Mouse (Mus musculus): Measurements from ENCODE around the gene Gje1. TPM values are rescaled to one million over a fixed set of nuclear protein-coding genes. Genes with fewer than 3 reads are reported as not detected.

Gje1 gene
- polyA plus RNA-seq (2012; rRNA removed), result not detected in 2 replicates

- 53% methylated on average over 3 of the region's 3 CpGs for WGBS
- no peaks in the 10 kb centered on the region for H3K4me1 ChIP-seq (ENCODE audit: control insufficient read depth, insufficient read depth, low read length)
- no peak for DNase-seq
- H3K4me3 ChIP-seq (replicated peaks; ENCODE audit: extremely low read depth, low read depth, low read length), result no peak within 1 kb of the TSS
- TF ChIP-seq CTCF (IDR thresholded peaks at IDR 0.05; ENCODE audit: insufficient read depth, low read length), result no peak
- no peak for TF ChIP-seq POLR2A (IDR thresholded peaks at IDR 0.05; ENCODE audit: borderline replicate concordance, extremely low read depth, low read depth, low read length)
Observed at GRCm38 (mm10) chr10:14718114-14718513, at the start of gene Gje1. Gene Gje1, minus strand, starts transcription at chr10:14718214.

GRCm38 (mm10) chr10:14760618-14761017 is 42.6 kb upstream of the Gje1 start:
- Histone ChIP-seq H3K4me3 (replicated peaks; ENCODE audit: extremely low read depth, low read depth, low read length) (no peak overlapping the region), H3K4me1 (ENCODE audit: control insufficient read depth, insufficient read depth, low read length) (no peaks in the 10 kb centered on the region)
- 26% methylated on average over 8 of the region's 8 CpGs for WGBS
- DNase-seq, result no peak
- TF ChIP-seq CTCF (IDR thresholded peaks at IDR 0.05; ENCODE audit: insufficient read depth, low read length) (no peak), POLR2A (IDR thresholded peaks at IDR 0.05; ENCODE audit: borderline replicate concordance, extremely low read depth, low read depth, low read length) (no peak)

GRCm38 (mm10) chr10:14759665-14760558 is 41.9 kb upstream of the Gje1 start:
- WGBS, result 2% methylated on average over 35 of the region's 35 CpGs
- no peak overlapping the region for H3K4me3 ChIP-seq (replicated peaks; ENCODE audit: extremely low read depth, low read depth, low read length)
- TF ChIP-seq POLR2A (IDR thresholded peaks at IDR 0.05; ENCODE audit: borderline replicate concordance, extremely low read depth, low read depth, low read length), result no peak
- TF ChIP-seq CTCF (IDR thresholded peaks at IDR 0.05; ENCODE audit: insufficient read depth, low read length), result no peak
- no peak for DNase-seq
- no peaks in the 10 kb centered on the region for H3K4me1 ChIP-seq (ENCODE audit: control insufficient read depth, insufficient read depth, low read length)

- TF ChIP-seq CTCF (IDR thresholded peaks at IDR 0.05; ENCODE audit: insufficient read depth, low read length), result no peak
- TF ChIP-seq POLR2A (IDR thresholded peaks at IDR 0.05; ENCODE audit: borderline replicate concordance, extremely low read depth, low read depth, low read length), result no peak
- 5% methylated on average over 2 of the region's 2 CpGs for WGBS
- Histone ChIP-seq H3K4me1 (ENCODE audit: control insufficient read depth, insufficient read depth, low read length) (no peaks in the 10 kb centered on the region), H3K4me3 (replicated peaks; ENCODE audit: extremely low read depth, low read depth, low read length) (no peak overlapping the region)
- DNase-seq, result no peak
Observed at GRCm38 (mm10) chr10:14734285-14734684, 16.3 kb upstream of the Gje1 start.

GRCm38 (mm10) chr10:14725671-14726070 is 7.7 kb upstream of the Gje1 start:
- no peak for DNase-seq
- TF ChIP-seq POLR2A (IDR thresholded peaks at IDR 0.05; ENCODE audit: borderline replicate concordance, extremely low read depth, low read depth, low read length), result no peak
- TF ChIP-seq CTCF (IDR thresholded peaks at IDR 0.05; ENCODE audit: insufficient read depth, low read length), result no peak
- H3K4me1 ChIP-seq (ENCODE audit: control insufficient read depth, insufficient read depth, low read length), result no peaks in the 10 kb centered on the region
- no peak overlapping the region for H3K4me3 ChIP-seq (replicated peaks; ENCODE audit: extremely low read depth, low read depth, low read length)
- 66% methylated on average over 9 of the region's 9 CpGs for WGBS

DNA sequence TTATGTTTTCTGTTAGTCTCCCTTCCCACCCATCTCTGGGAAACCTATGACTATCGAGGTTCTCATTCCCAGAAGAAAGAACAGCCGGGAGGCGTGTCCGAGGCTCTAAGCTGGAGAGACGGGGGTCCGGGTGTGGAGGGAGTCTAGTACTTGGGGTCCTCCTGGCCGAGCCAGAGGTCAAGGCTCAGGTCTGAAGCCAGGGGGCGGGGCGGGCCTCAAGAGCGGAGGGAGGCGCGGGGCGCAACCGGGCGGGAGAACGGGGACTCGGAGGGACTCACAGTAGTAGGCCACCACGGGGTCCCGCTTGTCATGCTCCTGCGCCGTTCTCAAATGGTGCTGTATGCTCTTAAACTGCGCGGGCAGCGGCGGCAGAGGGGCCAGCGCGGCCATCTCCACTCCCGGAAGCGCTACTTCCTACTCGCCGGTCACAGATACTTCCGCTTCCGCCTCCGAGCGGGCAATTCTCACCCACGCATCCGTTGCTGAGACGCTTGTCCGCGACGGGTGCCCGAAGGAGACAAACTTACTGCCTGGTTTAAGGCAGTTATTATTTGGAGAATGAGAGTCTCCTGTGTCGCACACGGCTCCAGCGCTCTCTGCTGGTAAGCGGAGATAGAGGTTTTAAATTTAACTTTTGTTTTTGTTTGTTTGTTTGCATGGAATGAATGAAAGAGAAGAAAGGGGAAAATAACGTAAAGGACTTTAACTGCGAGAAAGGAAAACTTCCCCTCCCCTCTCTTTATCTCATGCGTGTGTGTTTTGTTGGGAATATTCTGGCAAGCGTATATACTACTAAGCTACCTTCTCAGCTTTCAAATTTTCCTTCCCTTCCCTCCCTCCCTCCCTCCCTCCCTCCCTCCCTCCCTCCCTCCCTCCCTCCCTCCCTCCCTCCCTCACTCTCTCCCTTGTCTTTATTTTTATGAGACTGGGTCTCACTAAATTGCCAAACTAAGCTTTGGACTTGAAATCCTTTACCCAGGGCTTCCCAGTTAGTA is 12.6 kb downstream of the Gje1 start, which contains the start of the genes Vta1 and Nmbr:
Gene Vta1, minus strand, starts transcription at position 489 of the 995 bp plus-strand sequence.
Gene Nmbr, plus strand, starts transcription at position 520 of the 995 bp plus-strand sequence.
- peak; percentile 95 for DNase-seq
- WGBS, result under 1% methylated on average over 50 of the region's 50 CpGs
- Histone ChIP-seq H3K4me1 (ENCODE audit: control insufficient read depth, insufficient read depth, low read length) (peaks cover 2% of the 10 kb centered on the region; the same call in 1 of the 2 replicates), H3K4me3 (replicated peaks; ENCODE audit: extremely low read depth, low read depth, low read length) (peak within 1 kb of the TSS; percentile 88)
- TF ChIP-seq CTCF (IDR thresholded peaks at IDR 0.05; ENCODE audit: insufficient read depth, low read length) (peak; percentile 93), POLR2A (IDR thresholded peaks at IDR 0.05; ENCODE audit: borderline replicate concordance, extremely low read depth, low read depth, low read length) (peak; percentile 65; the same call in 1 of the 2 replicates)

- whole genome bisulfite sequencing, result 57% methylated on average over 4 of the region's 4 CpGs
- TF ChIP-seq CTCF (IDR thresholded peaks at IDR 0.05; ENCODE audit: insufficient read depth, low read length) (no peak), POLR2A (IDR thresholded peaks at IDR 0.05; ENCODE audit: borderline replicate concordance, extremely low read depth, low read depth, low read length) (no peak)
- no peak overlapping the region for H3K4me3 ChIP-seq (replicated peaks; ENCODE audit: extremely low read depth, low read depth, low read length)
- H3K4me1 ChIP-seq (ENCODE audit: control insufficient read depth, insufficient read depth, low read length), result peaks cover 2% of the 10 kb centered on the region; the same call in 1 of the 2 replicates
- no peak for DNase-seq
Observed at GRCm38 (mm10) chr10:14703830-14704420, 14.1 kb downstream of the Gje1 start.

DNA sequence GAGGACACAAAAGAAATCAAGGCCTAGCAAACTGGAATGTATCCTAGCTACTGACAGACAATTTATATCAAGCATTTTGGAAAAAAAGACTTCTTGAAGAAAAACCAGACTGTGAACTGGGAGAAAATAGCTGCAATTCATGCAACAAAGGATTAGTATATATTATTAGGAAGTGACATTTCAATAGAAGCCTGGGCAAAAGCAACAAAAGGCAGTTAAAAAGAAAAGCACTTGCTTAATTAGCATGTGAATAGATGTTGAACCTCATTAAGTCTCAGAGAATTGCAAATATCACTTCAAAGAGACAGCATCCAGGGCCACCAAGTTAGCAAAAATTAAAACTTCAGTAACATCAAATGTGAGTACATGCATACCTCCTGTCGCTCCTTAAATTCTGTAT is 14.8 kb downstream of the Gje1 start:
- TF ChIP-seq POLR2A (IDR thresholded peaks at IDR 0.05; ENCODE audit: borderline replicate concordance, extremely low read depth, low read depth, low read length) (no peak), CTCF (IDR thresholded peaks at IDR 0.05; ENCODE audit: insufficient read depth, low read length) (no peak)
- H3K4me1 ChIP-seq (ENCODE audit: control insufficient read depth, insufficient read depth, low read length), result peaks cover 2% of the 10 kb centered on the region; the same call in 1 of the 2 replicates
- no peak for DNase-seq
- 87% methylated on average over 1 of the region's 1 CpGs for WGBS
- H3K4me3 ChIP-seq (replicated peaks; ENCODE audit: extremely low read depth, low read depth, low read length), result no peak overlapping the region

All from lung, adult 2 months (tissue).